Mouse (Mus musculus) ovary, postnatal 36 days (tissue): Measurements from ENCODE around the gene Herc1.
"Not testable (repeated sequence)": the region's sequence is repeated elsewhere in the genome, so short reads cannot be mapped to it uniquely, and the experiment has no call there.

Experiments
- DNase-seq: peaks from one replicate; pipeline ENCODE4 v3.0.0; 2022; ENCODE audit warnings: low spot score, mixed read lengths

Gene Herc1

DNA sequence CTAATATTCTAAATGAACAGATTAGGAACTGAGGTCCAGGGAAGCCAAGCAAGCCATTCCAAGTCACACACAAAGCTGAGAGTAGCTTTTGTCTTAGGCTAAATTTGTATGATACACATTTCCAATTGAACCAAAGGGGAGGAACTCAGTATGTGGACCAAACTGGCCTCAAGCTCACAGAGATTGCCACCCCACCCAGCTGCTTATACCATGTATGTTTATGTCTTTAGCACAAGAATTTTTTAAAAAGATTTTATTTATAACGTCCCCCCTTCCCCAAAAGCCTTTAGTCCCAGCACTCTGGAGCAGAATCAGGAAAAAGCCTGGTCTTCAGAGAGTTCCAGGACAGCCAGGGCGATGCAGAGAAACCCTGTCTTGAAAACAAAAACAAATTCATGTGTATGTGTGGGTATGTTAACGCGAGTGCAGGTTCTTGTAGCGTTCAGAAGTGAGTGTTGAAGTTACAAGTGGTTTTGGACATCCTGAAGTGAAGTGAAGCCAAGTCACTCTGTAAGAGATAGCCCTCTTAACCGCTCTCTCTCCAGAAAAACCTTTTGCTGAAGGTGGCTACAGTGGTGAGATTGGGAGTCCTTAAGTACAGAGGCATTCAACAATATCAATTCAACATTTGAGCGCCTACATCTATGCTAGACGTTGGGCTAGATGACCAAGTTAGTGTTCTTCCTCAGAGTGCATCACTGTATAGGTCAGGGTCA lies 948 bp upstream of the Herc1 start:
- no peak for DNase-seq

DNA sequence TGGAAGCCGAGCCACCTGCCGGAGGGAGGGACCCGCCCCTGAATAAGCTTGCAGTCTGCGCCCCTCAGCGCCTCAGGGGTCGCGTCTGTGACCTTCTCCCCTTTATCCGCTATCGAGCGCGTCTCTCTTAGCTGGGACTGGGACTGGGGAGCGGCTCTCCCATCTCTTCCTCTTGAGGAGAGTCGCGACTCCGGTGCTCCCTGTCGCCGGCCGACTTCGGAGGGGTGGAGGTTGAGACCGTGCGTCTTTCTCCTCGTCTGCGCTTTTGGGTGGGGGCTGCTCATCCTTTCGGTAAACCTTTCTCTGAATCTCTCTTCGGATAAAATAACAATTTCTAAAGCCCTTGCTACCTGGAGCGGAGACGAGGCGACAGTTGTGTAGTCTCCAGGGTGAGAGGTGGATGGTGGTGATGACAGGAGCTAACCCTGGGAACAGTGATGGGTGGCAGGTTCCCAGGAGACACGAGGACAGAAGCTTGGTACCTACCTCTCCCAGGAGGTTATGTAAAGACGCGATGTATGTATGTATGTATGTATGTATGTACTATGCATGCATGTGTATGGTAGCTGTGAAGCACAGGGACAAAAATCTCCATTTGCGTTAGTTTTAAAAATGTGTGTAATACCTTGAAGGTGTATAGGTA lies 659 bp downstream of the Herc1 start:
- no peak for DNase-seq

DNA sequence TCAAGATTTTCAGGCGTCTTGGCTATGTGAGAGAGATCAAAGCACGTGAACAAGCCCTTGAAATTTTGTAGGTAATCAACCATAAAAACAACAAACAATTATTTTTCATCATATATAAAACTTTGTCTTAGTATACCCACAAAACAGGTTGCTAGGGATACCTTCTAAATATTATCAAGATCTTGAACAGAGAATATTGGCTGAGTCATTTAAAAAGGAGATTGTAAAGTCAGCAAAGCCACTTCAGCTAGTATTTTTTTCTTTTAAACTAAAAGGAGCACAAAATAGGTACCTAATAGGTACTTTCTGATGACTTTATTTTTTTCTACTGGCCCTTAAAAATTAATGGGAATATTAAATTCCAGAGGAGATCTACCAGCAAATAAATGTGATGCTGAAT lies 2.5 kb downstream of the Herc1 start:
- no peak for DNase-seq

DNA sequence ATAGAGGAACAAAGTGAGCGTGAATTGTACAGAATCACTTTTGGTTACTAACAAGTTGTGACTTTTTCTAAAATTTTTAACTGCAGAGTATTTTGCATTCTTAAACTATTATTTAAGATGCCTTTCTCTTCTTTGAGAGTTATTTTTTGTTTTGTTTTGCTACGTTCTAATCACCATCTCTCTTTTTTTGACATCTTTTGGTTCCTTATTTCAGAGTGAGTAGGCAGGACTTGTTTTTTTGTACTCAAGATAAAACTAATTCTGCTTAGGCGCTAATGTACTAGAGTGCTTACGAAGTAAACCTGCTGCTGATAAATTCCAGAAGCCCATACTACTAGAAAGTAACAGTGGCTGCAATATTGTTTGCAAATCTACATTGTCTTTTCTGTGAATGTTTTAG lies 8.9 kb downstream of the Herc1 start:
- DNase-seq, result no peak

DNA sequence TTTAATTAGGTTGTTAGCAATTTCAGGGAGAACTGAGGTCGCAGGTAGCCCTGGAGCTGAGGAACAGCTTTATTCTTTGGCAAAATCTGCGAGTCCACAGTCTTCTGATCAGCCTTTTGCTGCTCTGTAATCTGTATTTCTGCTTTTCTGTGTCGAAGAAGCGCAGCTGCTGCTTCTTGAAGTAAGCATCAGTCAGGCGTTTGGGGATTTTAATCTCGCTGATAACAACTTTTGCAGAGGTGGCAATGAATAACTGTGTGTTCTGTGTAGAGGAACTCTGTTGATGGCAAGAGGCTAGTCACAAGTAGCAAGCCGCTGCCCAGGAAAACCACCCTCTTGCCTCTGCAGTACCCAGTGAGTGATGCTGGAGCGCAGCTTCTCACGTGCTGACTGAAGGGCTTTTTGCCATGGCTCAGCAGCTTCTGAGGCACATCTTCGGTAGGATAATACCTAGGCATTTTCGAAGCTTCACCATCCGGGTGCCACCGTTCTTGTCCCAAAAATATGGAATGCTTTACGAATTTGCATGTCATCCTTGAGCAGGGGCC lies 10.0 kb downstream of the Herc1 start:
- DNase-seq, result no peak

DNA sequence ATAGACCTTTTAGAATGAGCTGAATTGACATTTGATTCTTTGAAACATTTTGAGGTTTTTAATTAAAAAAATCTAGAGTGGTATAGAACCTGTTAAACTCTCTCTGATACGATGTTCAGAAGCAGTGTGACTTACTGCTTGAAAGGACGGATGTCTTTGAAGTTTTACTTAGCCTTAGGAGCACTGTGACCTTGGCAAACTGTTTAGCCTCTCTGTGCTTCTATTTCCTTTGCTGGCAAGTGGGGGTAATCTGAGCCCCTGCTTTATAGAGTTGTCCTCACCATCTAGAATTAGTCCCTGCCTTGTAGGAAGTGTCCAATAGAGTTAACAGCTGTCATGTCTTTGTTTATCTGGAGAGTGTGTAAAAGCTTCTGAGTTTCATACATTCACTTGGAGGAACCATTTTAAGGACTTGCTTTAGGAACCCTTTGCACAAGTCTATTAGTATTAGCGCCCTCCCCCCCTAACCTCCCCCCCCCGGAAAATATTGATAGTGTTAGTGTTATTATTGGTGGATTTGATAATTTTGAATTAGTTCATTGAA lies 18.7 kb downstream of the Herc1 start:
- DNase-seq, result no peak

DNA sequence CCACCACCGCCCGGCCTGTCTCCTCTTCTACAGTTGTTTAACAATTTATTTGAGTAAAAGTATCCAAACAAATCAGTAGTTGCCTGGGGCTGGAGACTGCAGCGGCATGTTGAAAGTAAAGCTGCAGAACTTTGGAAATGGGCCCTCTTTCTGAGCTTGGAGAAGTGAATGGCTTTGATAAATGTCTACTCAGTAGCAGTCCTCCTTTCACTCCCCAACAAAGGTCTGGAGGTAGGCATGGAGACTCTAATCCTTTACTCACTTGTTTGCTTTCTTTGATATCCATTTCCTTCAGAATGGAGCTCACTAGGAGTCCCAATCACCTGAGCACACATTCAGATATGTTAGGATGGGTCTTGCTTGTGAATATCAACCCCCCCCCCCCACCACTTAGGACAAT lies 20.1 kb downstream of the Herc1 start:
- DNase-seq, result no peak

DNA sequence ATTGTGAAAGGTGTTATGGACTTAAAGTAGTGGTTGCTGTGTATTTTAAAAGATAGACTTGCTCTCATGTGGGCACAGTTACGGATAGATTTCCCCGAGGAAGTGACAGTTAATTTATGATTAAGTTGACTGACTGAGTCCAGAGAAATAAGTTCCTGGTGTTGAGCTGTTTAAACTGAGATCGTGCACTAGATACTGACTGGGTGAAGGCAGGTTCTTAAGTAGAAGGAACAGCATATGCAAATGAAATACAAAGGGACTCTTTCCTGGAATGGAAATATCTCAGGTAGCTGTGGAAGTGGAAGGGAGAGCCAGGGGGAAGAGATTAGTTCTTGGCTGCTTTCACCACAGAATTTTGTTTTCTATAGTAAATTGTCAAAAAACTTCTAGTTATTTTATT lies 20.6 kb downstream of the Herc1 start:
- DNase-seq, result no peak

DNA sequence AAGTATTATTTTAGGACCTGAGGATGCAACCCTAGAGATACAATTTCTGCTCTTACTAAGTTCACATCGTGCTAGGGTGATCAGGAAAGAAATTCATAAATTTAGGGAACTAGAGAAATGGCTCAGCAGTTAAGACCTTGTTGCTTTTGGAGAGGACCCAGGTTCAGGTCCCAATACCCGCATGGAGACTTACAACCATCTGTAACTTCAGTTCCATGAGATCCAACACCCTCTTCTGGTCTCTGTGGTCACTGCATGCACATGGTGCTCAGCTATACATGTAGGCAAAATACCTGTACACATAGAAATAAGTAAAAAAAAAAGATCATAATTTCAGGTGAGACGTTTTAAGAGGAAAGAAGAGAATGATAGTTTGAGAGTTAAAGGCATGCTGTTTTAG lies 23.2 kb downstream of the Herc1 start:
- no peak for DNase-seq

DNA sequence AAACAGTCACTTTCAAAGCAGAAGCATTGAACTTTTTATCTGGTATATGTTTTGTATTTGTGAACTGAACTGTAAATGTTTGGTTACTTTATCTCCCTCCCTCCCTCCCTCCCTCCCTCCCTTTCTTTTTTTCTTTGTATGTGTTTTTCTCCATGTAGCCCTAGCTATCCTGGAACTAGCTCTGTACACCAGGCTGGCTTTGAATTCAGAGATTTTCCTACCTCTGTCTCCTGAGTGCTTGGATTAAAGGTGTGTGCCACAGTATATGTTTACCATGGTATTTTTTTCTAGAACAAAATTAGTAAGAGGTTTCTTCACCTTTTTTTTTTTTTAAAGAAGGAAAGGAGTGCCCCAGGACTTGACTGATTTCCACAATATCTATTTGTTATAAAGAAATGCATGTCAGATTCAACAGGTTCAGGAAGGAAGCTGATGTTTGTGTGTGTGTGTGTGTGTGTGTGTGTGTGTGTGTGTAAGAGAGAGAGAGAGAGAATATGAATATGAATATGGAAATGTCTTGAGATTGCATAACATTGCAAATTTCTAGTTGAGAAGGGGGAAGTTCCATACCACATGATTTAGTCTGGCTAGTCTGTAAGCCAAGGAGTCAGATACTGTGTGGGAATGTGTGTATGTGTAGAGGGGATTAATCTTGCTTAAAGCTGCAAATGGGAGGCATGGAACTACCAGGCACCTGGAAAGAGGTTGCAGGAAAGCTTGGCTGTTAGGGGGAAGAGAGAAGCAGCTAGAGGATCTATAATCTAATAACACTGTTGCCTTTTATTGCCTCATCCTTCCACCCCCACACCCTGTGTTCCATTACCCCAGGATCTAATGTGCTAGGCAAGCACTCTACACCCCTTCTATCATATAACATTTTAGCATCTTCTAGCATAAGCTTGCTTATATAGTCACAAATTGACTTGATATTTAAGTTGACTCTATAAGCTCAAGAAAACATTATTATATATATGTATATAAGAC lies 24.5 kb downstream of the Herc1 start:
- no peak for DNase-seq

DNA sequence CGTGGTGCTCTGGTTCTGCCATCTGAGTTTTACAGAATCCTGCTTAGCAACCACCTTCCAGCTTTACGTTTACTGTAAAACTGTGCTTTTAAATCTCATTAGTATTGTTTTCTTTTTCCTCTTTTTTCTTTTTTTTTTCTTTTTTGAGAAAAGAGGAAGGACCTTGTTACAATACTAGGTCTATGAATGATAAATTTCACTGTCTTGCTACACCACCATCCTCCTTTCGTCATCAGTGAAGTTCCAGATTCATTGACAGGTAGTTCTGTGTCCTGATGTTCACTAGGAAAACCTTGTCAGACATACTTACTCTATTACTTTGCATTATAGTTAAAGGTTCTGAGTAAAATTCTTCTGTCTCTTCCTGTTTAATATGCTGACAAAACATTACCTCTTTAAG lies 33.2 kb downstream of the Herc1 start:
- DNase-seq, result no peak

DNA sequence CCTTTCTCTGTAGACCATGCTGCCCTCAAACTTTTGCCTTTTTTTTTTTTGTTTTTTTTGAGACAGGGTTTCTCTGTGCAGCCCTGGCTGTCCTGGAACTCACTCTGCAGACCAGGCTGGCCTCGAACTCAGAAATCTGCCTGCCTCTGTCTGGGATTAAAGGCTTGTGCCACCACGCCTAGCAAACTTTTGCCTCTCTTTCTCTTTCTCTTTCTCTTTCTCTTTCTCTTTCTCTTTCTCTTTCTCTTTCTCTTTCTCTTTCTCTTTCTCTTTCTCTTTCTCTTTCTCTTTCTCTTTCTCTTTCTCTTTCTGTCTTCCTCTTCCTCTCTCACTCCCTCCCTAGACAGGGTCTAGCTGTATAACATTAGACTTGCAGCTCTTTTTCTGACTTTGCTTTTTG lies 40.1 kb downstream of the Herc1 start:
- not testable (repeated sequence) for DNase-seq

DNA sequence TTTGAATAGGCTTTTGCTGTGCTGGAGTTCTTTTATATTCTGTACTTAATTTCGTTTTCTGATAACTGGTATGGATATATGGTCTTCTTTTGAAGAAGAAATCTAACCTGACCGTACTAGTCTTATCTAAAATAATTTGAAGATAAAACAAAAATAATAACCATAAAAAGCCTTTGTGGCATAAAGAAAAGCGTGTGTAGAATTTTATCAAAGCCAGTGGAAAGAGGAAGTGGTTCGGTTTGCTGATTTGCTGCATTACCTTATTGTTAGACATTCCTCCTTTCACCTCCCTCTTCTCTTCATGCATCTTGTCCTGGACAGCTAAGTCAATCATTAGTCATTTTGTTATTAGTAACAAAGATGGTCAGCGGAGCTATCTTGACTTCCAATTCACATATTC lies 43.1 kb downstream of the Herc1 start:
- no peak for DNase-seq

DNA sequence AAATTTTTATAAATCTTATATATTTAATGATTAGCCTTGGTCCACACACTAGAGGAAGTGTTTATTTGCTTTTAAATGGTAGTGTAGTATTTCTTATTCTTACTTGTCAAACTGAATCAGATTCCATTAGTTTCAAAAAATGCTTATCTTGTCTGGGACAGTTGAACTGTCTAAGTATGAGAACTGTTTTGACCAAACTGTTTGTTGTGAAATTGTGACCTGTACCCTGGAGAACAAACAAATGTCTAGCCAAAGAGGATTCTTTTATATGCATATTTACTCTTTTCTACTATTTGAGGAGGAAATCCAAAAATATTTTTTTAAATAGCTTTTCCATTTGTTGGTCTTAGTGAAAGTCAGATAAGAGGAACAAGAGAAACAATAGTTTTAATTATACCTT lies 73.2 kb downstream of the Herc1 start:
- DNase-seq, result no peak

DNA sequence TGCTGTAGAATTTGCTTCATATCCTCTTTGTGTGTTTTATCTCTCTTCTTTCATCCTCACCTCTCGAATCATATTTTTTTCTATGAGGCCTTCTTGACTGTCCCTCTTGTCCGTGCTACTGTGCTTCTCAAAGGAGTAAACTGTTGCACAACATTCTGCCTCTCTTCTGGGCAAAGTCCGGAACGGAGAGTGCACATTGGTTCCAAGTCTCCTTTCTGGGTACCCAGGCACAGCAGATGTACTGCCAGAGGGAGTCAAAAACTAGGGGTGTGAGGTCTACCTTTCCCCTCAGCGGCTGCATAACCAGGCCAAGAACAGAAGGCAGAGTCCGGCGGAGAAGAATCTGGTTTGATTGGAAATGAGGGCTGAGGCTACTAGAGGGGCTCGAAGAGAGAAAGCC lies 89.8 kb downstream of the Herc1 start:
- DNase-seq, result no peak

DNA sequence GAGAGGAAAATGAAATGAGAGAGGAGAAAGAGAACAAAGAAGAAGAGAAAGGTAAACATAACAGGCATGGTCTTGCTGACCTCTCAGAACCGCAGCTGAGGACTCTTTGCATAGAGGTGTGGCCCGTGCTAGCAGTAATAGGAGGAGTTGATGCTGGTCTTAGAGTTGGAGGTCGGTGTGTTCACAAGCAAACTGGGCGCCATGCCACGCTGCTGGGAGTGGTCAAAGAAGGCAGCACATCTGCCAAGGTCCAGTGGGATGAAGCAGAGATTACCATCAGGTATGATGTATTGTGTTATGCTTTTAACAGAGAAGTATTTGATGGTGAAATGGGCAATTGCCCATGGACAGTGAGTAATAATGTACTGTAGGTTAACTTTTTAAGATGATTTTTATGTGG lies 98.0 kb downstream of the Herc1 start:
- no peak for DNase-seq

DNA sequence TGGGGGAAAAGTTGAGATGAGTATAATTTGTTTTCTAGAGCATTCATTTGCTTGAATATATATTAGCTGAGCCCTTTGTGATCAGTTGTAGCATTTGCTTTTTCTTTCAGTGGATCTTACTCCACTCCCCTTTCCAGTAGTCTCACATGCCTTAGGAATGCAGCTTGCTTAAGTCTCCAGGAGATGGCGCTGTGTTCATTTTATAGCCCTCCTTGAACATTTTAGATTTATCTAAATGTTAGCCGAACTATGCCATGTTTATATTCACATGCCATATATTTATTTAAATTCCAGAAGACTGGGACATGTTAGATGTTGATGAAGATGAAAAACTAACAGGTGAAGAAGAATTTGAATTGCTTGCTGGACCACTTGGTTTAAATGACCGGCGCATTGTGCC lies 114.8 kb downstream of the Herc1 start:
- DNase-seq, result no peak

DNA sequence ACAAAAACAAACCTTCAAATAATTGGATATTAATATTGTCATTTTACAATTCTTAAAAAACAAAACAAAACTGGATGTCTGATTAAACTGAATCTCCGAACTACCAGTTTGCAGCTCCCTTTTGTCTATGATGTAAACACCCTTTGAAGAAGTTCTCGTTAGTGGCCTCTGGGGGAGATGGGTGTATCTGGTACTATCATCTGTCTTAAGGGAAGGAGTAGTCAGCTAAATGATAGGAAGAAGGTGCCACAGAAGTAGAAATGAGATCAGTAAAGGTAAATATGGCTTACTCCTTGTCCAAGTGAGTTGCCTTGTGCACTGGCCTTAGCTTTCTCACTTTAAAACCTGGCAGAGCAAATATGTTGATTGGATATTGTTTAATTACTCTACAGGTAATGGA lies 127.5 kb downstream of the Herc1 start:
- no peak for DNase-seq

DNA sequence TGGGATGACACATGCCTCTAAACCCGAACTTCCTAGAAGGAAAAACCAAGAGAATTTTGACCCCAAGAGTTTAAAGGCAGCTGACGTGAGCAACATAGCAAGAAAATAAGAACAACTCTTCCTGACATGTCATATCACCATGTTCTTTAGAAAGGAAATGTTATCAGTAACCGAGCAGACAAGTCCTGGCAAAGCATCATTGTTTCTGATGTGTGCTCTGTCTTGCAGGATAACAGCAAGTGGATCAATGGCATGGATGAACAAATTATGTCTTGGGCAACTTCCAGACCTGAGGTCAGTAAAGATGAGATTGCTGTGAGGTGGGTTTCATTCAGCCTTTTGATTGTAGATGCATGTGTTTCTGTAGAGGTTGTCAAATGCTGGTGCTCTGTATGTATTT lies 133.2 kb downstream of the Herc1 start:
- DNase-seq, result no peak

DNA sequence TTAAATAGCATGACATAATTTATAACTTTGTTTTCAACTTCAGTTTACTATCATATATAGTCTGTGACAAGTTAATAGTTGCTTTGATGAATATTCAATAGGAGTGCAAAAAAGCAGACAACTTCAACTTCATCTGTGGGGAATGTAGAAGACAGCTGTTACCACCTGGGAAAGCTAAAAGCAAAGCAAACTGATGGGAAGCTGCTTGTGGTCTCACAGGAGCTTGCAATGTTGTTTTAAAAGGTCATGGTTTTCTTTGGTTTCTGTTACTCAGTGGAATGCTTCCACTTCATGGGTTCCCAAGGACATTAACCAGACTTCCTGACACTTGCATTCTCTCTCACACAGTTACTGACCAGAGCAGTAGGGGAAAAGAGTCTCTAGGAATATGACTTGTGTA lies 138.5 kb downstream of the Herc1 start:
- no peak for DNase-seq

DNA sequence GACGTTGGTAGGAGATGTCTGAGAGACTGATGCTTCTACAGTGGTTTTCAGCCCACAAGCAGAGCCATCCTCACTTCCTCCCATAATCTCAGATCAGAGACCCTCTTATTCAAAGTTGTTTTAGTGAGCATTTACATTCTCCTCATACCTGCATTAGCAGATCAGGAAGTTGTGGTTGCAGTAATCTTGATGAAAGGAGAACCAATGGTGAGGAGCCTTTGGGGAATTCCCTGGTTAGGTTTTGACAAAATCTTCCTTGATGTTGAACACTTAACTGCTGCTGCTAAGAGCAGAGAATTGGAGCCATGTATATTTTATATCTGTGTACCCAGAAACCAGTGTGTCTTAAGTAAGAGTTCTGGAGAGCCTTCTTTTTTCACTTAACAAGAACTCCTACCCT lies 142.1 kb downstream of the Herc1 start:
- DNase-seq, result no peak

DNA sequence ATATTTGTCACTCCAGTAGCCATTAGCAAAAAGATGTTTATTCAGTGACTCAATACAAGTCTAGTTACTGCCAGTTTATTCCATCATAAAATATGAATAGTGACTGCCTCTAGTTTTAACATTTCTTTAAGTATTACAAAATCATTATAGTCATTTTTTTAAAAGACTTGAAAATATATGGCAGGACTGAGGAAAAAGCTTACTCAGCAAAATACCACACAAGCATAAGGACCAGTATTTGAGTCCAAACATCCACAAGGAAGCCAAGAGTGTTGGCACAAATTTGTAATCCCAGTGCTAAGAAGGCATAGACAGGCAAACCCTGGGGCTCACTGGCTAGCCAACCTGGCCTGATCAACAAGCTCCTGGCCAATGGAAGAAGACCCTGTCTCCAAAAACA lies 143.7 kb downstream of the Herc1 start:
- no peak for DNase-seq
